Mouse (Mus musculus): Measurements from ENCODE around the gene Ovol3.

- TF ChIP-seq POLR2A (IDR thresholded peaks at IDR 0.05; ENCODE audit: low read depth, low read length) (peak; percentile 64; the same call in 1 of the 2 replicates), CTCF (IDR thresholded peaks at IDR 0.05; ENCODE audit: borderline replicate concordance, insufficient read depth, low read length) (no peak)
Observed at GRCm38 (mm10) chr7:30219293-30220007, 16.1 kb downstream of the Ovol3 start.
